Mouse (Mus musculus): ENCODE results near the gene Sec14l2.
"Not testable (repeated sequence)": the region's sequence is repeated elsewhere in the genome, so short reads cannot be mapped to it uniquely, and the experiment has no call there.

Sec14l2 gene

GRCm38 (mm10) chr11:4134400-4134799 is 11.2 kb upstream of the Sec14l2 start:
- DNase-seq (ENCODE audit: low read depth in 1 of 2, low spot score in 2 of 2), result no peak

DNA sequence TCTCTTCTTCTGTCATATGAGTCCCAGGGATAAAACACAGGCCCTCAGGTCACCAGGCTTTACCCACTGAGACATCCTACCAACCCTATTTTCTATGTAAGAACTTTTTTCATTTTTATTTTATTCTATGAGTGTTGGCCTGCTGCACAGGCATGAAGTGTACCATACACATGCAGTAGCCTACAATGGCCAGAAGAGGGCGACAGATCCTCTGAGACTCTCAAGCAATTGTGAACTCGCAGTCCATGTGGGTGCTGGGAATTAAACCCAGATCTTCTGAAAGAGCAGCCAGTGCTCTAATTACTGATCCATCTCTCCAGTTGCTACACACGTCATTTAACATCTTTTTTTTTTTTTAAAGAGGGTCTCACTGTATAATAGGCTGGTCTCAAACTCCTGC is 10.2 kb upstream of the Sec14l2 start:
- no peak for DNase-seq (ENCODE audit: low read depth in 1 of 2, low spot score in 2 of 2)

- not testable (repeated sequence) for DNase-seq (ENCODE audit: low read depth in 1 of 2, low spot score in 2 of 2)
Measured at GRCm38 (mm10) chr11:4128461-4128860, 5.2 kb upstream of the Sec14l2 start.

DNA sequence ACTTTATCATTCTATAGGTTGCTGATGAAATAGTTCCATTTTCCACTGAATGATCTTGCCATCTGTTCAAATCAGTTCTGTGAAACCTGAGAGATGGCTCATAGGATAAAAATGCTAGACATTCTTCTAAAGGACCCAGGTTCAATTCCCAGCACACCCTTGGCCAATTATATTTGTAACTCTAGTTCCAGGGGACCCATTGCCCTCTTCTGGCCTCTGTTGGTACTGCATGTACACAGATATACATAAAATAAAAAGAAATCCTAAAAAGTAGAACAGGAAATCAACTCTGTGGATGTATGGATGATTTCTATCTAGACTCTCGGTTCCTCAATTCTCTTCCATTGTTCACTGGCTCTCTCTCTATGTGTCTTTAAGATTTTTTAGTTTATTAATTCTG is 3.8 kb upstream of the Sec14l2 start:
- DNase-seq (ENCODE audit: low read depth in 1 of 2, low spot score in 2 of 2), result no peak

DNA sequence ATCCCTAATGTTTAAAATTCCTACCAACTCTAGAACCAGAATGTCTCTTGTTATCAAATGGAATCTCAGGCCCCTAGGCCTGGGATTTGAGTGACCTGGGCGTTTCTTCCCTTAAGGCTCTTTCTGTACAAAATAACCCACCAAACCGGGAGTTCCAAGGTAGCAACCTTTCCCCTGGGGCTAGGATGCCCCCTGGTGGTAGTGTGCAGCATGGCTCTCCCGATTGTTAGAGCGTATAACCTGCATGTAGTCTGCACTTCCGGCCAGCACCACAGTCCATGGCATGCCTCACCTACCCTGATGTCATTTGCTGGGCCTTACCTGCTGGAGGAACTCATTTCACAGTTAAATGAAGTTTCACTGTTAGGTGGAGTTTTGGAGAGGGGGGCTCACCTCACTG is 707 bp upstream of the Sec14l2 start:
- no peak for DNase-seq (ENCODE audit: low read depth in 1 of 2, low spot score in 2 of 2)

GRCm38 (mm10) chr11:4122226-4122625 is 989 bp downstream of the Sec14l2 start:
- no peak for DNase-seq (ENCODE audit: low read depth in 1 of 2, low spot score in 2 of 2)

- DNase-seq (ENCODE audit: low read depth in 1 of 2, low spot score in 2 of 2), result no peak
Measured at GRCm38 (mm10) chr11:4121691-4122090, 1.5 kb downstream of the Sec14l2 start.

GRCm38 (mm10) chr11:4119635-4120034 is 3.6 kb downstream of the Sec14l2 start:
- no peak for DNase-seq (ENCODE audit: low read depth in 1 of 2, low spot score in 2 of 2)

DNA sequence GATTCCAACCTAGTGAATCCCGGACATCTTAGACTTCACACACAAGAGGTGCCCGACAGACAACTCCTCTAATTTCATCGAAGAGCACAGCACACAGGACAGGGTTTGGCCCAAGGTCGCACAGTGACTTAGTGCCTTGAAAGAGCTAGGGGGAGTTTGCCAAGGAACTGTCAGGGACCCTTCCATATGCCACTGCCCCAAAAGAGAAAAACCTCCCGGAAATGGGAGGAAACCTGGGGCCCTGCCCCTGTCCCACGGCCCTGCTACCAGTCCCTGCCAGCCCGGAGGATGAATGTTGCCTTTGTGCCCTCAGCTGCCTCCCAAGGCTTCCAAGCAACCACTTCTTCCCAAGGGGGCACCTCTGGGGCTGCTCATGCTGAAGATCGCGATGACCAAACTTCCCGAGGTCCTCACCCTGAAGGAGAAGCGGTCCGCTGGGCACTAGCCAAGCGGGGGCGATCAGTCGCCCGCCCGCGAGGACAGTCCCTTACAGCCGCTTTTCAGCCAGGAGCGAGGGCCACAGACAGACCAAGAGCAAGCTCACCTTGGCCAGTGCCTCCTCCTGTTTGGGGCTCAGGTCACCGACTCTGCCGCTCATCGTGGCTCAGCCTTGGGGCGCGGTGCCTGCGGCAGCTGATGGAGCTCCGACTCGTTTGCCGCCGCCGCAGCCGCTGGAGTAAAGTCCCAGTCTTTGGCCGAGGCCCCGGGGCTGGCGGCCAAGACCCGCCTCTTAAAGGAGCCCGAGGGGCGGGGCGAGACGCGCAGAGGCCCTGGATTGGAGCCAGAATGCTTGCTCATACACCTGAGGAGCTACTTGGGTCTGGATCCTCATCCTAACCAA is 4.9 kb downstream of the Sec14l2 start:
- no peak for DNase-seq (ENCODE audit: low read depth in 1 of 2, low spot score in 2 of 2)

DNA sequence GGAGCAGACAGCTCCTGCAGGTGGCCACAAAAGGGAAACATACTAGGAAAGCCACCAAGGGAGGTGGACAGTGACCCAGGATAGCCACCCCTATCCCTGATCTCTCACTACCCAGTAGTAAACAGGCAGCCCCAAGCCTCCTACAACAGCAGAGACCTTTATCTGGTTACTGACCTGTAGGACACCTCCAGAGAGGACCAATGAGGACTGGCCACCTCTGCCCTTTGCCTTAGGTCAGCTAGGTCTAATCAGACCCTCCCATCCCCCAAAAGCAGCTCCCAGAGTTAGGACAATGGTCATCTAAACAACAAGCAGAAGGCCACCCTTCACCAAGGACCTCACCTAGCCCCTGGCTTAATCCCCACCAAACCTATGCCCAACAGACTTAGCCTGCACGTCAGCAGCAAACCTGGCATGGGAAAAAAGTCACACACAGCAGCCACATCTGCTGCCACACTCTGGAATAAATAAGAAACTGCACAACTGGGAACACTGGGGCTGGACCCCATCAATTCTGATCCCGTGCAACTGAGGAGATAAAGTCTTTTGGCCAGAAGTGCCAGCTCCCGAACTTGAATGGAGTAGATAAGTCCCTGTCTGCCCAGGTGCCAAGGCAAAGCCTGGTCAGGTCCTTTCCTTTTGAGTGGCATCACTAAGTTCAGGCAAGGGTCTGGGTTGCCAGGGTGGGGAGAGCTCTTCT is 5.7 kb downstream of the Sec14l2 start:
- DNase-seq (ENCODE audit: low read depth in 1 of 2, low spot score in 2 of 2), result no peak

GRCm38 (mm10) chr11:4116458-4117141 is 6.6 kb downstream of the Sec14l2 start:
- no peak for DNase-seq (ENCODE audit: low read depth in 1 of 2, low spot score in 2 of 2)

DNA sequence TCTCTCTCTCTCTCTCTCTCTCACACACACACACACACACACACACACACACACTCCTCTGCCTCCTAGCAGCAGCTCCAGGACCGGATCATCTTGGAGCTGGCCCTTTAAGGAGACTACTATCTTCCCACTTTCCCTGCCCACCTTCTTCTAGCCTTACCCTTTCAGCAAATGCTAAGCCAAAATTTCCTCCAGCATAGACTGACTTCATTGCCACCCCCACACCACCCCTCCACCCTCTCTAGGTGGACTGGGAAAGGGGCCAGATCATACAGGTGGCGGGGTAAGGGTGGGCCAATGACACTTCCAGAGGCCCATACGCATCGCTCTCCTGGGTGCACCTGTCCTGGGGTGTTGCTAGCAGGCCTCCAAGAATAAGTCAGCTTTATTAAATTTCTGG is 7.8 kb downstream of the Sec14l2 start:
- DNase-seq (ENCODE audit: low read depth in 1 of 2, low spot score in 2 of 2), result no peak

DNA sequence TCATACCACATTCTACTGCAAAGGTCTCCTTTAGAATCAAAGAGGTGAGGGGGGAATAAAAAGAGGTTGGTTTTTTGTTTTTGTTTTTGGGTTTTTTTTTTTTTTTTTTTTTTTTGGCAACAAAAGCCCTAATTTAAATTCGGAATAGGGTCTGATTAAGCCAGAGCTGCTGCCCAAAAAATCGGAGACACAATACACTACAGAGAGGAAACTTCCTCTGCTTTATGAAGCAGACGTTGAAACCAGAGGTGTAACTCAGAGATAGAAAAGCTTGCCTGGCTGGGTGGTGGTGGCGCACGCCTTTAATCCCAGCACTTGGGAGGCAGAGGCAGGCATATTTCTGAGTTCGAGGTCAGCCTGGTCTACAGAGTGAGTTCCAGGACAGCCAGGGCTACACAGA is 8.7 kb downstream of the Sec14l2 start:
- DNase-seq (ENCODE audit: low read depth in 1 of 2, low spot score in 2 of 2), result not testable (repeated sequence)

- DNase-seq (ENCODE audit: low read depth in 1 of 2, low spot score in 2 of 2), result no peak
Measured at GRCm38 (mm10) chr11:4113970-4114369, 9.2 kb downstream of the Sec14l2 start.

- no peak for DNase-seq (ENCODE audit: low read depth in 1 of 2, low spot score in 2 of 2)
Measured at GRCm38 (mm10) chr11:4113496-4113895, 9.7 kb downstream of the Sec14l2 start.

DNA sequence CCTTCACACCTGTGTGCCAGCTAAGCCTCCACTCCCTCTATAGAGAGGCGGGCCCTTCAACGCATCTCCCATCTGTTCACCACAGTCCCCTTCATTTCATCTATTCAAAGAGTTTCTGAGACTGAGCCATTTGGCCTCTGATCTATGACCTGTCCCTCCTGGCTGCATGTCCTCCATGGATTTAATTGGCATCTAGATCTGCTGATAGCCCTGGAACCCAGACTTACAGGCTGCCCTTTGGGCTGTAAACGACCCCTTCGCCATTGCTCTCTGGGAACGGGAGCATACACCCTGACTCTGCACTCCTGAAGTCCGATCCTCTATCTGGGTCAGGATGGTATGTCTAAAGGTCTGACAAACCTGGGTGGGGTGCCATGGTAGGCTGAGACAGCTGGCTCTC is 10.4 kb downstream of the Sec14l2 start:
- no peak for DNase-seq (ENCODE audit: low read depth in 1 of 2, low spot score in 2 of 2)

DNA sequence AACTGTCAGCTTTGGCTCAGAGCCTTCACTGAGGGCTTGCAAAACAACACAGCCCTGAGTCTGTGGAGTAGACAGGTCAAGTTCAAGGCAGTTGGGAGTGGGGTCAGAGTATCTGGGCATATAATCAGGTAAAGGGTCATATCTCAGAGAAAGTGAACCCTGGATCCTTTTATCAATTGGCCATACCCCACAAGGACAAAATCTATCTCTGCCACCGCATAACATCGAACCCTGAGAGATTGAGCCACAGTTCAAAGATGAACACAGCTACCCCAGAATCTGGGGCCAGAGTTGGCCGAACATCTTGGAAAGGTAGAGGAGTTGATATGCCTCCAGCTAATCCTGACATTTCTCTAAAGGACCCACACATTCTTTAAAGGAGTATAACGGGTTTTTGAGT is 11.2 kb downstream of the Sec14l2 start:
- no peak for DNase-seq (ENCODE audit: low read depth in 1 of 2, low spot score in 2 of 2)

GRCm38 (mm10) chr11:4108691-4109090 is 14.5 kb downstream of the Sec14l2 start:
- DNase-seq (ENCODE audit: low read depth in 1 of 2, low spot score in 2 of 2), result no peak

- DNase-seq (ENCODE audit: low read depth in 1 of 2, low spot score in 2 of 2), result not testable (repeated sequence)
Measured at GRCm38 (mm10) chr11:4107901-4108300, 15.3 kb downstream of the Sec14l2 start.

DNA sequence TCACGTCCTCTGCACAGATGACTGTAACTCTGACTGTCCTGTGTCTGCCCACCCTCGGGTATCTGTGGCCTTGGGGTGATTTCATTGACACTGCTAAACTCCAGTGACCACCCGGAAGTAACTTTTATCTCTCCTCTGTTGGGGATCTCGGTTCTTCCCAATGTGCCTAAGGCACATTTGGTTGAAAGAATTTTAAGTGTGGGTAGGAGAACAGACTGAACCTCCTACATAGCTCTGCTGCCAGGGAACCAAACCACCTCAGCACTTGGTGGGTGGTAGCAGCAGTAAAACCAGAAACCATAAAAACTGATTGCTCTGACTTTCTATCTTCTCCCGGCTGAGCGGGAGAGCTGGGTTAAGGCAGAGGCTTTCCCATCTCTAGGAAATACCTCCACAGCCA is 17.8 kb downstream of the Sec14l2 start:
- DNase-seq (ENCODE audit: low read depth in 1 of 2, low spot score in 2 of 2), result no peak

DNA sequence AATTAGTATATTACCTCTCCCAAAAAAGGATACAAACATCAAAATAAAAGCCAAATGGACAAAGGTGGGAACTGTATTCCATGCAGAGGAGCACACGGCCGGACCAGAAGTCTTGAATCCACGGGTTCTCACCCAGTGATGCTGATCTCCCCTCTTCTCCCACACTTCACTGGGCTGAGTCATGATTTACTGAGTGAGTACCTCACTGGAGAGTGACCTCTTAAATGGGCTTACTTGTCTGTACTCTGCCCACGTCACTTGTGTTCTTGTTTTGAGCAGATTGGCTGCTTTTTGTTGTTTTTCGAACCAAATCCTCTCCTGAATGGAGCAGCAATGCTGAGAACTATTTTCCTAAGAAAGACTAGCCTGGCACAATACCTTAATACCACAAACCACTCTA is 18.2 kb downstream of the Sec14l2 start:
- DNase-seq (ENCODE audit: low read depth in 1 of 2, low spot score in 2 of 2), result no peak

DNA sequence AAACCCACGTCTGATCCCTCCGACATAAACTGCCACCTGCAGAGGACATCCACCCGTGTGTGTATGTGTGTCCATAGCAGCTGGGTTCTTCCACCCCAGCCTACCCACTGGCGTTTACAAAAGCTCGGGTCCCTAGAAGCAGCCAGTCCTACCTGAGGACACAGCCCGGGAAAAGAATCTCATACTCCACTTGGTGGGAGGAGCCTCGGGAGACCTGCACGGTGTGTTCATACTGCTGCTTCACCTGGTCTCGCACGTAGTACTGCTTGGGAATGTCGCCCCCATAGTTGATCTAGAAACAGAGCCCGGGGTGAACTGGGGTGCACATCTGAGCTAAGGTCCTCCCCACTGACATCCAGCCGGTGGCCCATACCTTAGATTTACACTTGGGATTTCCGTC is 19.7 kb downstream of the Sec14l2 start:
- no peak for DNase-seq (ENCODE audit: low read depth in 1 of 2, low spot score in 2 of 2)

Data from monocyte, adult 2 months (primary cell).